Mouse (Mus musculus) heart, postnatal 36 days (tissue): ENCODE results near the gene Rps29. TPM values are rescaled to one million over a fixed set of nuclear protein-coding genes. Genes with fewer than 3 reads are reported as not detected.
"Not testable (repeated sequence)": the region's sequence is repeated elsewhere in the genome, so short reads cannot be mapped to it uniquely, and the experiment has no call there.

ENCODE experiments used
- DNase-seq, 2 experiments: peaks; one replicate each; pipeline ENCODE4 v3.0.0; 2021 to 2022
- intact Hi-C: fragments of 180-260 bp; cut with DNase I; formaldehyde crosslinking; loops from one replicate; pipeline ENCODE4 v1.15.1; 2025
- total RNA-seq, 2 experiments: library from RNA; stranded (reverse); gene quantifications; 2 replicates each; pipeline ENCODE4 v1.2.3; 2021

Rps29 gene
- total RNA-seq, 2 experiments from 2014 or later = 1,412 to 1,495 TPM

DNA sequence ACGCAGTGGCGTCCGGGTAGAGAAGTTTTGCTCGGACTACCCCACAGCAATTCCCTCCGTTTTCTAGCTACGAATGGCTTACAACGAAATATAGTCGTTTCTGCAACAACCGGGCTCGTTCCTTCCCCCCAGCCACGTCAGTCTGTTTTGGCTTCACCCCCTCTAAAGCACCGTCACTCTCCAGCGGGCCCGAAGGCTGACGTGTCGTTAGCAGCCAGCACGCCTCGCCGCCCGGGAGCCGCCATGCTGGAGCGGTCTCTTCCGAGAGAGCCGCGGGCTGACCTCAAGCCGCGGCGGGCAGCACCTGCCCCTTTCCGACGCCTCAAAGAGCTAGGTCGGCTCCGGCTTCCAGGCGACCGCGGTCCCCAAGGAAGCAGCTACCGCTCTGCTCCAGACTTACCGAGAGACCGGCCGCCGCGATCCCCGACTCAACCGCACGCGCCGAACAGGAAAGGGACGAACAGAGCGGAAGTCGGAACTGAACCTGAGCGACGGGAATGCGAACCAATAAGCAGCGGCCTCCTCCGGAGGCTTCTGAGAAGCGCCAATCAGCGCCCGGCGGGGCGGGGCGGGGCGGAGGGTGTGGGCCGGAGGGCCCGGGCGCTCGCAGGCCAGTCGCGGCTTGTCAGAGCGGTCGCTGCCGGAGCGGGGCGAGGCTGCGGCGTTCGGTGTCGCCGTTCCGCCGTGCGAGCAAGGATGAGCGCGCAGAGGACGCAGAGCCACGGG lies 24.8 kb upstream of the Rps29 start, which contains the start of the genes Rpl36al and Mgat2:
Gene Rpl36al (minus strand): TSS at position 501 of the 726 bp plus-strand sequence.
Gene Mgat2 (plus strand): TSS at position 575 of the 726 bp plus-strand sequence.
- intact Hi-C loops = loop anchor here (1.0 kb wide), 1 partner anchor 14 kb away; the partner anchor contains the start of gene Gm49383

DNA sequence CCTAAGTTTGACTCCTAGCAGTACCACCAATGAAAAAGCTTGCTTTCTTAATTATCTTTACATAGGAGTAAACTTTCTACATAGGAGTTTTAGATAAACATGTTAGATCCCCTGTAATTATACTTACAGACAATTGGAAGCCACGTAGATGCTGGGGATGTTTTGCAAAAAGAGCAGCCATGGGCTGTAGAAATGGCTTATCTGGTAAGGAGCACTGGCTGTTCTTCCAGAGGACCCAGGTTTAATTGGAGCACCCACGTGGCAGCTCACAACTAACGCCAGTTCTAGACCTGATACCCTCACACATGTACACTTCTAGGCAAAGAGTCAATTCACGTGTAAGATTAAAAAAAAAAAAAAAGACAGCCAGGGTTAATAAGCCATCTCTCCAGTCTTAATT lies 22.8 kb upstream of the Rps29 start:
- intact Hi-C loops = no loop called here
- no peak for DNase-seq

More for the DNA sequence above, 24.8 kb upstream of the Rps29 start, which contains the start of the genes Rpl36al and Mgat2:
- peak; percentile 98 to 99 for DNase-seq

DNA sequence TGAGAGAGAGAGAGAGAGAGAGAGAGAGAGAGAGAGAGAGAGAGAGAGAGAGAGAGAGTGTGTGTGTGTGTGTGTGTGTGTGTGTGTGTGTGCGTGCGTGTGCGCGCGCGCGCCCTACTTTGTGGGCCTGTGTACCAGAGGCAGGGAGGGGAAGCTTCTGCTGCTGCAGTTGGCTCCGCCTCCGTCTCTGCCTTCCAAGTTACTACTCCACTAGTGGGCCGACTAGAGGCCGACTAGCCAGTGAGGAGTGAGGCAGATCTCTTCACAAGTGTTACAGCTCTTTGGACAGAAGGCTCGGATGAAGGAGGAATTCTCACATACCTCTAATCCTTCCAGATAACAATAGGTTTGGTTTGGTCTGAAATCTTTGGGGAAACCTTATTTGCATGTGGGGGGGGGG lies 20.4 kb upstream of the Rps29 start:
- no peak for DNase-seq
- intact Hi-C loops = no loop called here

GRCm38 (mm10) chr12:69177526-69177925 lies 18.5 kb upstream of the Rps29 start:
- no peak for DNase-seq
- intact Hi-C loops = no loop called here

DNA sequence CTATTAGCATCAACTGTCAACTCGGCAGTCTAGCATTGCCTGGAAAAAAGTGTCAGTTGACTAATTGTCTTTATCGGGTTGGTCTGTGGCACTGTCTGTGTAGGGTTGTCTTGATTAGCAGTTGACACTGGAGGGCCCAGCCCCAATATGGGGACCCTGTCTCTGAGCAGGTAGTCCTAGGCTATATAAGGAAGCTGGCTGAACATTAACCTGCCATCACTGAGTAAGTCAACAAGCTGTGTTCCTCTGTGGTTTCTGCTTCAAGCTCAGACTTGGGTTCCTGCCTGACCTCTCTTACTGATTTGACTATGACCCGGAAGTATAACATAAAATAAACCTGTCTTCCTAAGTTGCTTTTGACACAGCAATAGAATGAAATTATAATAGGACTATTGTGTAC lies 17.0 kb upstream of the Rps29 start:
- DNase-seq = no peak
- intact Hi-C loops = no loop called here

- no peak for DNase-seq
- intact Hi-C loops = no loop called here
Measured at GRCm38 (mm10) chr12:69171307-69171706, 12.3 kb upstream of the Rps29 start.

DNA sequence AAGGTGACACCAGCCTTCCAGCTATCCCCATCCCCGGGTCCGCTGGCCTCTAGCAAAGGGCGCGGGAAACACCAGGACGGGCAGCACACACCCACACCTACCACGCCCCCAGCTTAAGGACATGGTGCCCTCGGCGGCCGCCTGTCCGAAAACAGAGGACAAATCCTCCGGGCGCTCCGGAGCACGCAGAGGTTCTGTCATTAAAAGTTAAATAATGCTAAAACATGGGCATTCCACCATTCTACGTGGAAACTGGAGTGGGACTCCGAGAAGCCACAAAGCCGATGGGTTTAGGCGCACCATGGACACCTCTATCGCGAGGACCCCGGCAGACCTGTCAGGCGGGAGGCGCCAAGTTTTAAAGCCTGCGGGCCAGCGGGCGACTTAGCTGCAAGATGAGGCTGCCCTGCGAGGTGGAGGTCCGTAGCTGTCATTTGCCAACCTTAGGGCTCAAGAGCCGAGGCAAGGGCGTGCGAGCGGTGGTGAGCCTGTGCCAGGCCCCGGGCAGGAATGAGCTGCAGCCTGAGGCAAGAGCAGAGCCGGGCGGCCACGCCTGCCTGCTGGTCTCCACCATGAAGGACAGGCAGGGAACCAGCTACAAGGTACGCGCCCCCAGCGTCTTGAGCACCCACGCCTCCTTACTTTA lies 9.6 kb upstream of the Rps29 start, which contains the start of gene Lrr1:
Gene Lrr1 (plus strand): TSS at position 354 of the 646 bp plus-strand sequence.
- intact Hi-C loops = no loop called here

GRCm38 (mm10) chr12:69167656-69168460 lies 8.9 kb upstream of the Rps29 start:
- no peak for DNase-seq
- intact Hi-C loops = no loop called here

More for the DNA sequence above, 9.6 kb upstream of the Rps29 start, which contains the start of gene Lrr1:
- peak; percentile 92 to 96 for DNase-seq

DNA sequence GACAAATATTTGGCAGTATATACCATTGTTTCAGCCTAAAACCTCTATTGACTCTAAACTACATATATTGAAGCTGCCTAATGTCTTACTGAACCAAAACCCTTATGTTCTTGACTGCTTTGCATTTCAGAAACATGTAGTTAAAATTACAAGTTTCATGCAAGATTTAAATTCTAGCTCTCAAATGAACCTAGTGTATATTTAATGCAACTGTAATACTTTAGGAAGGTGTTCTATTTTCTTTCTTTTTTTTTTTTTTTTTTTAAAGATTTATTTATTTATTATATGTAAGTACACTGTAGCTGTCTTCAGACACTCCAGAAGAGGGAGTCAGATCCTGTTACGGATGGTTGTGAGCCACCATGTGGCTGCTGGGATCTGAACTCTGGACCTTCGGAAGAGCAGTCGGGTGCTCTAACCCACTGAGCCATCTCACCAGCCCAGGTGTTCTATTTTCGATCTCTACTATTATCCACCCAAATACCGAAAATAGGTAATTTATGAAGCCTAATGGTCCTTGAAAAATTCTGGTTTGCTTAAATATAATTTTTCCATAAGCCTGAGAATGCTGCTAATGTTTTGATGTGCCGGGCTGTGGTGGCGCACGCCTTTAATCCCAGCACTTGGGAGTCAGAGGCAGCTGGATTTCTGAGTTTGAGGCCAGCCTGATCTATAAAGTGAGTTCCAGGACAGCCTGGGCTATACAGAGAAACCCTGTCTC lies 8.0 kb upstream of the Rps29 start:
- intact Hi-C loops, DNase-seq: not testable (repeated sequence)

DNA sequence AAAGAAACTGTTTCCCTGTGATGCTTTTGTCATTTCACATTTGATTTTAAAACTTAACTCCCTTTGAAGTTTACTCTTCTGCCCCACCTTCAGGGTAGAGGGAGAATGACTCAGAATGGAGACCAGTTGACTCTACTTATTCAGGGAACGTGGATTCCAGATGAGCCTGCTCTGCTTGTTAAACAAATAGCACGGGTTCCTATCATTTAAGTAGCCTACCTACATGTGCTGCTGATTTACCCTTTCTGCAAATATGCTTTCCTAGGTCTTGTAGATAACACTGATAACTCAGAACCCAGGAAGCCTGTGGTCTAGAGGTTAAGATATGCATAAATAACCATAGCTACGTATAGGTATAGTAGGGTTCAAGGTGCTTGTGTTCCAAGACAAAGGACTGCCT lies 5.9 kb upstream of the Rps29 start:
- DNase-seq = no peak

GRCm38 (mm10) chr12:69163586-69163985 lies 4.6 kb upstream of the Rps29 start:
- intact Hi-C loops, DNase-seq: not testable (repeated sequence)

More for the DNA sequence above, 5.9 kb upstream of the Rps29 start:
- intact Hi-C loops = no loop called here

DNA sequence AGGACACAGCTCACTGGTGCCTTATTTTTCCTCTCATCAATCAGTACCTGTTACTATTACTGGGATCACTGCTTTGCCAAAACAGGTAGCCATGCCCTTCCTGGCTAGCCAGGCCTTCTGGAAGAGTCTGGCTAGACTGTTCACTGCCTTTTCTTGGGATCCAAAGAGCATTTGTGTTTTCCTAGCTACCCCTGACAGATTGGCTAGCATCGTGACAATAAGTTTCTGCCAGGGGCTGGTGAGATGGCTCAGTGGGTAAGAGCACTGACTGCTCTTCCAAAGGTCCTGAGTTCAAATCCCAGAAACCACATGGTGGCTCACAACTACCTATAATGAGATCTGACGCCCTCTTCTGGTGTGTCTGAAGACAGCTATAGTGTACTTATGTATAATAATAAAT lies 1.7 kb upstream of the Rps29 start:
- intact Hi-C loops, DNase-seq: not testable (repeated sequence)

- peak in 1 of 2 experiments; percentile 44 for DNase-seq
- intact Hi-C loops = no loop called here
Measured at GRCm38 (mm10) chr12:69159578-69159940, 573 bp upstream of the Rps29 start.

GRCm38 (mm10) chr12:69158366-69158764 lies 621 bp downstream of the Rps29 start:
- intact Hi-C loops = no loop called here
- no peak for DNase-seq

- DNase-seq = no peak
- intact Hi-C loops = no loop called here
Measured at GRCm38 (mm10) chr12:69157107-69157506, 1.9 kb downstream of the Rps29 start.

DNA sequence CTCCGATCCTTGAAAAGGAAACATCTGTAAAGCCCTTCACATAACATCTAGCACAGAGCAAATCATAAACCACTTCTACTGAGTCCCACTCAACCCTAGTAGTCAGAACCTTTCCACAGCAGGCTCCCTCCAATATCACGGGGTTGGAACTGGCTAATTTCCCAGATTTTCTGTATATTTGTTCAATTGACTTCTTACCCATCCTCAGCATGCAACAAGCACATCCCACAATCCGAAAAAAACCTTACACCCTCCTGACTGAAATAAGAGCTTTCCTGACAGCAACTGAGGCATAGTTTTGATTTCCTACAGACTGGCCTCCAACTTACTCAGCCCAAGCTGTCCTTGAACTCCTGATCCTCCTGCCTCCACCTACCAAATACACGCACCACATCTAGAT lies 2.5 kb downstream of the Rps29 start:
- intact Hi-C loops = no loop called here
- DNase-seq = no peak

DNA sequence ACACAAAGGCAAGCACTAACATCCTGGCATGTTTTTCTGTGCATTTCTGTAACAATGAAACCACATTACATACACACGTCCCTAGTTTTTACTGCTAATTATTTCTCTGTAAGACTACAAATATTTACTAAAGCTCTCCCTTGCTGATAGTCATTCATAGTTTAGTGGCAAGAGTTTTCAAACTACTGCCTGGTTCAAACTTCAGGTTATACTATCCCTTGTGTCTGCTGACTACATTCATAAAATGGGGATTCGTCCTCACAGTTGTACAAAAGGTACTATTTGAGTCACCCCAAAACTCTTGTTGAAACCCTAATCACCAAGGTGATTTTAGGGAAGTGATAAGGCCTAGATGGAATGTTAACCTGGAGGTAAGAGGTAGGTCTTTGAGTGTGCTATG lies 3.1 kb downstream of the Rps29 start:
- DNase-seq = no peak
- intact Hi-C loops = no loop called here

- no peak for DNase-seq
- intact Hi-C loops = no loop called here
Measured at GRCm38 (mm10) chr12:69150049-69150448, 8.9 kb downstream of the Rps29 start.

- intact Hi-C loops = no loop called here
- DNase-seq = no peak
Measured at GRCm38 (mm10) chr12:69147166-69147735, 11.7 kb downstream of the Rps29 start.

DNA sequence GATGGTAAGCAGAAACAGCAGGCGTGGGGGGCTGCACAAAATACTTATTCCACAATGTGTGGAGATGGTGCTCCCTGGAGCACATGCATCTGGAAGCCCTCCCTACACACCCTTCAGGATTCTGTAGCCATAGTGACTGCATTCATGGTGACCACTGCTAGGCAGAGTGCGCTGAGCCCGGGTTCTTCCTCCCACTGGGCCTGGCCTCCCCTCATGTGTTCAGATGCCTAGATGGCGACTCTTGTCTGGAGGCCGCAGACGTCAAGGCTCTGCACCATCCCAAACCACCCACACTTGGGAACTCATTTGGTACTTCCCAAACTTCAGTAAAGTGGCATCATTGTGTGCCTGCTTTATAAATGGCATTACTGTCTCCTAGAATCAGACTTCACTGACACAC lies 15.5 kb downstream of the Rps29 start:
- no peak for DNase-seq
- intact Hi-C loops = no loop called here
